Mouse (Mus musculus) liver, postnatal 0 days (tissue): ENCODE measurements around the gene Ect2.

Source experiments
- CTCF ChIP-seq: sonication (generic); IDR thresholded peaks from 2 replicates; pipeline ENCODE4 v1.5.1; 2016; ENCODE audit warnings: antibody characterized with exemption, low read depth
- EP300 ChIP-seq: IDR thresholded peaks from 2 replicates; pipeline ENCODE4 v1.6.1; 2016; ENCODE audit warnings: antibody characterized with exemption, low read depth, mild to moderate bottlenecking

- TF ChIP-seq CTCF (no peak), EP300 (no peak)
Observed at GRCm38 (mm10) chr3:27120932-27121331, 32.7 kb downstream of the Ect2 start.
